Mouse (Mus musculus) embryonic fibroblast, embryonic 13.5 days (primary cell): Measurements from ENCODE around the gene Chst11. TPM values are rescaled to one million over a fixed set of nuclear protein-coding genes. Genes with fewer than 3 reads are reported as not detected.

Experiments
- H3K27ac ChIP-seq: 2 replicates; pipeline ENCODE4 v1.5.1; 2012; ENCODE audit warnings: low read length, control low read depth, inconsistent platforms; ENCODE audit not compliant: insufficient read depth
- H3K4me1 ChIP-seq: 2 replicates; pipeline ENCODE4 v1.6.1; 2011; ENCODE audit warnings: low read length; ENCODE audit not compliant: control insufficient read depth, insufficient read depth
- H3K4me3 ChIP-seq: 2 replicates; pipeline ENCODE4 v1.5.1; 2011; ENCODE audit warnings: mild to moderate bottlenecking, control low read depth, low read length; ENCODE audit not compliant: insufficient read depth
- CTCF ChIP-seq: IDR thresholded peaks from 2 replicates; pipeline ENCODE4 v1.5.1; 2011; ENCODE audit warnings: mild to moderate bottlenecking, control low read depth, low read length, moderate library complexity, borderline replicate concordance; ENCODE audit not compliant: insufficient read depth
- POLR2A ChIP-seq: IDR thresholded peaks from 2 replicates; pipeline ENCODE4 v1.6.1; 2011; ENCODE audit warnings: low read depth, mild to moderate bottlenecking, control low read depth, low read length, moderate library complexity
- polyA plus RNA-seq: library from polyadenylated mRNA; stranded (reverse); fragments of >200 nt; gene quantifications from 2 replicates; pipeline ENCODE4 v1.2.4, GENCODE M21; 2011; ENCODE audit warnings: low read depth; ENCODE audit not compliant: missing spikeins, insufficient read length

Gene Chst11
- polyA plus RNA-seq, 1 experiment, result 12.9 TPM

- TF ChIP-seq CTCF (no peak), POLR2A (no peak)
- no peak overlapping the region for H3K27ac ChIP-seq
- no peak overlapping the region for H3K4me3 ChIP-seq
- H3K4me1 ChIP-seq, result no peaks in the 10 kb centered on the region
These were observed 145.3 kb downstream of the Chst11 start for GRCm38 (mm10) chr10:83130611-83131010.

GRCm38 (mm10) chr10:83131884-83132283 lies 146.6 kb downstream of the Chst11 start:
- no peak for TF ChIP-seq POLR2A
- TF ChIP-seq CTCF, result no peak
- Histone ChIP-seq H3K4me3 (no peak overlapping the region), H3K4me1 (no peaks in the 10 kb centered on the region), H3K27ac (no peak overlapping the region)

- H3K4me3 ChIP-seq, result no peak overlapping the region
- H3K4me1 ChIP-seq, result no peaks in the 10 kb centered on the region
- H3K27ac ChIP-seq, result no peak overlapping the region
- TF ChIP-seq CTCF (no peak), POLR2A (no peak)
These were observed 148.7 kb downstream of the Chst11 start for GRCm38 (mm10) chr10:83133866-83134570.

- Histone ChIP-seq H3K4me1 (peaks cover 3% of the 10 kb centered on the region; the same call in 1 of the 2 replicates), H3K4me3 (no peak overlapping the region), H3K27ac (no peak overlapping the region)
- no peak for TF ChIP-seq CTCF
- TF ChIP-seq POLR2A, result no peak
These were observed 149.6 kb downstream of the Chst11 start for GRCm38 (mm10) chr10:83134896-83135295.

DNA sequence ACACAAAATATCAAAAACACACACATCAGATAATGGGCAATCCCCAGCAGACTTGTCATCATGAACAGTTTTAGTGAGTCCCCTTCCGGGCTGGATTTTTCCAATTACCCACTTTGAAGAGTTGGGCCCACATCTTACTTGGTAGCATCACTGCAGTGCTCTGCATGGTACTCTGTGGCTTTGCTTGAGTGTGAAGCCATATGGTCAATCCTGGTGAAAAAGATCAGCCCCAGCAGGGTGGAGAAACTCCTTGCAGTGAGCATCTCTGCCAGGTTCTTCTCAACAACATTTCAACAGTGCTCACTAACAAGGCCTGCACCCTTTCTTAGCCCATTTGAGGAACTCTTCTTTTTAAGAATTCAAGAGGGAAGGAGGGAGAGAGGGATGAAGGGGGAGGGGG lies 150.7 kb downstream of the Chst11 start:
- no peak overlapping the region for H3K4me3 ChIP-seq
- TF ChIP-seq CTCF (no peak), POLR2A (no peak)
- peaks cover 3% of the 10 kb centered on the region; the same call in 1 of the 2 replicates for H3K4me1 ChIP-seq
- H3K27ac ChIP-seq, result no peak overlapping the region

- Histone ChIP-seq H3K4me3 (no peak overlapping the region), H3K27ac (no peak overlapping the region), H3K4me1 (peaks cover 3% of the 10 kb centered on the region; the same call in 1 of the 2 replicates)
- TF ChIP-seq CTCF, result no peak
- no peak for TF ChIP-seq POLR2A
These were observed 151.8 kb downstream of the Chst11 start for GRCm38 (mm10) chr10:83137103-83137502.

DNA sequence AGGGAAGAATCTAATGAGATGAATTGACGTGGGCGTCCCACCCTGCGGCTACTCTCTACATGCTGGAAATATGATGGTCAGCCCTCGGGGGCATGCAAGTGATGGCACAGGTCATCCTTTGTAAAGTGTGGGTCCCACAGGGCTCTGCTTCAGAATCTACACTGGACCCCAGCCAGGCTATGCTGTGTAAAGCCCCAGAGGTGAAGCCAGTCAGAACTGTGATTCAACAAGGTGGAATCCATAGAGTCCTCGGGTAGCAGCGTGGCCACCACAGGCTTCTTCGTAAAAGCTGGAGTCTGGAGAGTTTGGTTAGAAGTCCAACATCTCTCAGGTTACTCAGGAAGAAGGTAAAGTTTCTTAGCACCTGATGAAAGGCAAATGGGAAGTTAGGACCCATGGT lies 154.0 kb downstream of the Chst11 start:
- no peak overlapping the region for H3K4me3 ChIP-seq
- no peak for TF ChIP-seq CTCF
- TF ChIP-seq POLR2A, result no peak
- H3K27ac ChIP-seq, result no peak overlapping the region
- H3K4me1 ChIP-seq, result peaks cover 3% of the 10 kb centered on the region; the same call in 1 of the 2 replicates

- TF ChIP-seq CTCF (no peak), POLR2A (no peak)
- peaks cover 3% of the 10 kb centered on the region; the same call in 1 of the 2 replicates for H3K4me1 ChIP-seq
- H3K4me3 ChIP-seq, result no peak overlapping the region
- H3K27ac ChIP-seq, result no peak overlapping the region
These were observed 155.1 kb downstream of the Chst11 start for GRCm38 (mm10) chr10:83140258-83140936.

DNA sequence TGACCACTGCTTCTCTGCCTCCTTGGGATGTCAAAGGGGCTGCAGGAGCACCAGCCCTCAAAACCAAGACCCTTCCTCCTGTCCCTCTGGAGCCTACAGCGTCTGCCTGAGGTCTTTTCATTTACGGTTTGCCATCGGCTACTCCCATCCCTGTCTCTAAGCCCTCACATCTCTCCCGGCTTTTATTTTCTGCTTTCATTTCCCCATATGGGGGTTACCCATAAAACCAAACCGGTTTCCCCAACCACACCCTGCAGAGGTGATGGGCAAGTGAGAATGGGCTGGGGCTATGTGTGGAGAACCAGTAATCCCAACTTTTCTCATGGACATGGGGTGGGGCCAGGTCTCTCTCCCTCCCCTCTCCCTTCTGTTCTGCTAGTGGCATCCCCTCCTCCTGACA lies 156.1 kb downstream of the Chst11 start:
- no peak for TF ChIP-seq CTCF
- TF ChIP-seq POLR2A, result no peak
- Histone ChIP-seq H3K27ac (no peak overlapping the region), H3K4me3 (no peak overlapping the region), H3K4me1 (peaks cover 3% of the 10 kb centered on the region; the same call in 1 of the 2 replicates)

GRCm38 (mm10) chr10:83143049-83143448 lies 157.8 kb downstream of the Chst11 start:
- no peak overlapping the region for H3K4me3 ChIP-seq
- H3K27ac ChIP-seq, result no peak overlapping the region
- H3K4me1 ChIP-seq, result peaks cover 3% of the 10 kb centered on the region; the same call in 1 of the 2 replicates
- no peak for TF ChIP-seq CTCF
- TF ChIP-seq POLR2A, result no peak

DNA sequence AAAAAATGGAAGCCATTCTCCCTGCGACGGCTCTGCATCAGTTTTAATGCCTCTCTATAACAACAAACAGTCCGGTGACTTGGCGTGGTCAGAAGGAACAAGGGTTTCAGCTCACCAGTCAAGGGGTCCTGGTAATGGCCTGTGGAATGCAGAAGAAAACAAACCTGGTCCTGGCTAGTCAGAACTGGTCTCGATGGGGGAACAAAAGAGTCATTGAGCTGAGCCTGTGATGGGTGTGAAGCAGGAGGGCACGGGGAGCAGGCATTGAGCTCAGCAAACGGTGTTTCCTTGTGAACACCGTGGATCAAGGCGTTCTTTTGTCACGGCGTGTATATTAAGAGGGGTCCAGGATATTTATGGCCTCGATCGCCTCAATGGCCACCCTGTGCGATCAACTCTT lies 160.5 kb downstream of the Chst11 start:
- no peak overlapping the region for H3K27ac ChIP-seq
- no peak for TF ChIP-seq POLR2A
- no peak for TF ChIP-seq CTCF
- no peak overlapping the region for H3K4me3 ChIP-seq
- 0 out of 2 replicates have a peak, but pooled peaks cover 2% of the 10 kb centered on the region for H3K4me1 ChIP-seq
